Mouse (Mus musculus) forebrain, embryonic 11.5 days (tissue): Measurements from ENCODE around the gene Sergef. TPM values are rescaled to one million over a fixed set of nuclear protein-coding genes. Genes with fewer than 3 reads are reported as not detected.

ENCODE experiments used
- ATAC-seq: fragments of 200-750 bp; cut with Nextera tagmentation; replicated peaks from 2 replicates; pipeline ENCODE4 v1.8.0; 2017; ENCODE audit warnings: moderate TSS enrichment; ENCODE audit not compliant: low FRiP score
- DNase-seq: peaks from one replicate; pipeline ENCODE4 v3.0.0-alpha.2; 2017; ENCODE audit warnings: low spot score
- H3K27ac ChIP-seq: fragments of 300-500 bp; sonication (generic); 2 replicates; pipeline ENCODE4 v1.5.1; 2014; ENCODE audit warnings: low read depth, low read length
- H3K27me3 ChIP-seq: fragments of 300-500 bp; sonication (generic); 2 replicates; pipeline ENCODE4 v1.6.1; 2014; ENCODE audit warnings: mild to moderate bottlenecking, low read length, mixed read lengths; ENCODE audit not compliant: control insufficient read depth, insufficient read depth
- H3K36me3 ChIP-seq: fragments of 300-500 bp; sonication (generic); 2 replicates; pipeline ENCODE4 v1.6.1; 2014; ENCODE audit warnings: mild to moderate bottlenecking, low read length, moderate library complexity, mixed read lengths; ENCODE audit not compliant: control insufficient read depth, insufficient read depth
- H3K4me1 ChIP-seq: fragments of 300-500 bp; sonication (generic); replicated peaks from 2 replicates; pipeline ENCODE4 v1.6.1; 2014; ENCODE audit warnings: low read length, mixed read lengths; ENCODE audit not compliant: control insufficient read depth, insufficient read depth
- H3K4me2 ChIP-seq: fragments of 300-500 bp; sonication (generic); 2 replicates; pipeline ENCODE4 v1.6.1; 2014; ENCODE audit warnings: low read depth, mild to moderate bottlenecking, low read length, moderate library complexity, mixed read lengths; ENCODE audit not compliant: severe bottlenecking
- H3K4me3 ChIP-seq: fragments of 300-500 bp; sonication (generic); 2 replicates; pipeline ENCODE4 v1.5.1; 2014; ENCODE audit warnings: low read depth, low read length
- H3K9ac ChIP-seq: fragments of 300-500 bp; sonication (generic); 2 replicates; pipeline ENCODE4 v1.6.1; 2014; ENCODE audit warnings: low read length
- H3K9me3 ChIP-seq: fragments of 300-500 bp; sonication (generic); 2 replicates; pipeline ENCODE4 v1.6.1; 2016; ENCODE audit warnings: low read length, mixed read lengths; ENCODE audit not compliant: control insufficient read depth
- WGBS: fragments of 180-500 bp; shearing (Covaris S2); extraction: QIAGEN DNeasy Blood & Tissue Kit; methylation state at CpG from one replicate; pipeline ENCODE4 v1.1.7; 2014; 5-methylcytosine and 5-hydroxymethylcytosine counted together
- polyA plus RNA-seq: library from polyadenylated mRNA; unstranded; fragments of >200 nt; fragmentation: Nextera tagmentation; extraction: Ambion mirVana; gene quantifications from 2 replicates; pipeline ENCODE4 v1.2.1, GENCODE M21; 2014

Sergef gene
- polyA plus RNA-seq, 1 experiment from 2014 or later = 18.7 TPM

GRCm38 (mm10) chr7:46638889-46639691, 517 bp downstream of the Sergef start:
- no peaks in the 10 kb centered on the region for H3K9me3 ChIP-seq
- H3K4me2 ChIP-seq = peak overlapping the region; percentile 69
- H3K9ac ChIP-seq = peak overlapping the region; percentile 74
- no peaks in the 10 kb centered on the region for H3K36me3 ChIP-seq
- WGBS = 10% methylated on average over 32 of the region's 32 CpGs
- peak overlapping the region; percentile 62 for H3K4me3 ChIP-seq
- peaks cover 6% of the 10 kb centered on the region for H3K27me3 ChIP-seq
- no peak overlapping the region for H3K27ac ChIP-seq
- peaks cover 5% of the 10 kb centered on the region; the same call in 1 of the 2 replicates for H3K4me1 ChIP-seq
- ATAC-seq (peak; percentile 37; the same call in 1 of the 2 replicates), DNase-seq (no peak)

GRCm38 (mm10) chr7:46628375-46628975, 11.1 kb downstream of the Sergef start:
- Histone ChIP-seq H3K27ac (no peak overlapping the region), H3K27me3 (no peaks in the 10 kb centered on the region), H3K9ac (no peak overlapping the region), H3K36me3 (no peaks in the 10 kb centered on the region), H3K4me3 (no peak overlapping the region), H3K4me1 (no peaks in the 10 kb centered on the region), H3K9me3 (no peaks in the 10 kb centered on the region), H3K4me2 (no peak overlapping the region)
- ATAC-seq = no peak
- no peak for DNase-seq
- WGBS = 51% methylated on average over 8 of the region's 8 CpGs

- Histone ChIP-seq H3K4me1 (no peaks in the 10 kb centered on the region), H3K9ac (no peak overlapping the region), H3K36me3 (no peaks in the 10 kb centered on the region), H3K9me3 (no peaks in the 10 kb centered on the region), H3K4me2 (no peak overlapping the region), H3K27ac (no peak overlapping the region), H3K4me3 (no peak overlapping the region), H3K27me3 (no peaks in the 10 kb centered on the region)
- 43% methylated on average over 2 of the region's 3 CpGs for WGBS
- DNase-seq (no peak), ATAC-seq (no peak)
Observed at GRCm38 (mm10) chr7:46623979-46624378, 15.6 kb downstream of the Sergef start.

GRCm38 (mm10) chr7:46618416-46619110, 21.0 kb downstream of the Sergef start:
- DNase-seq = no peak
- Histone ChIP-seq H3K4me3 (no peak overlapping the region), H3K4me1 (no peaks in the 10 kb centered on the region), H3K4me2 (no peak overlapping the region), H3K9ac (no peak overlapping the region), H3K27me3 (no peaks in the 10 kb centered on the region), H3K27ac (no peak overlapping the region), H3K9me3 (no peaks in the 10 kb centered on the region), H3K36me3 (no peaks in the 10 kb centered on the region)
- WGBS = 95% methylated on average over 23 of the region's 23 CpGs
- no peak for ATAC-seq

- ATAC-seq (no peak), DNase-seq (no peak)
- Histone ChIP-seq H3K4me1 (no peaks in the 10 kb centered on the region), H3K4me2 (no peak overlapping the region), H3K9me3 (no peaks in the 10 kb centered on the region), H3K4me3 (no peak overlapping the region), H3K27ac (no peak overlapping the region), H3K27me3 (no peaks in the 10 kb centered on the region), H3K9ac (no peak overlapping the region), H3K36me3 (no peaks in the 10 kb centered on the region)
- WGBS = 94% methylated on average over 7 of the region's 7 CpGs
Observed at GRCm38 (mm10) chr7:46616429-46617005, 23.1 kb downstream of the Sergef start.

GRCm38 (mm10) chr7:46615256-46615977, 24.2 kb downstream of the Sergef start:
- ATAC-seq (no peak), DNase-seq (no peak)
- whole genome bisulfite sequencing = 79% methylated on average over 5 of the region's 5 CpGs
- no peak overlapping the region for H3K4me2 ChIP-seq
- no peak overlapping the region for H3K9ac ChIP-seq
- H3K9me3 ChIP-seq = no peaks in the 10 kb centered on the region
- no peak overlapping the region for H3K4me3 ChIP-seq
- H3K36me3 ChIP-seq = no peaks in the 10 kb centered on the region
- no peak overlapping the region for H3K27ac ChIP-seq
- H3K27me3 ChIP-seq = no peaks in the 10 kb centered on the region
- H3K4me1 ChIP-seq = no peaks in the 10 kb centered on the region

- Histone ChIP-seq H3K4me3 (no peak overlapping the region), H3K9ac (no peak overlapping the region), H3K9me3 (no peaks in the 10 kb centered on the region), H3K27me3 (no peaks in the 10 kb centered on the region), H3K4me2 (no peak overlapping the region), H3K27ac (no peak overlapping the region), H3K4me1 (no peaks in the 10 kb centered on the region), H3K36me3 (no peaks in the 10 kb centered on the region)
- no peak for DNase-seq
- 94% methylated on average over 12 of the region's 12 CpGs for WGBS
- no peak for ATAC-seq
Observed at GRCm38 (mm10) chr7:46614263-46614662, 25.3 kb downstream of the Sergef start.

GRCm38 (mm10) chr7:46613091-46613490, 26.5 kb downstream of the Sergef start:
- Histone ChIP-seq H3K27ac (no peak overlapping the region), H3K9me3 (no peaks in the 10 kb centered on the region), H3K4me3 (no peak overlapping the region), H3K4me1 (no peaks in the 10 kb centered on the region), H3K9ac (no peak overlapping the region), H3K27me3 (no peaks in the 10 kb centered on the region), H3K4me2 (no peak overlapping the region), H3K36me3 (no peaks in the 10 kb centered on the region)
- no peak for ATAC-seq
- no peak for DNase-seq
- 87% methylated on average over 10 of the region's 10 CpGs for WGBS
